8 mouse cellular contexts compared by ENCODE assay signal in genomic region chr11:109269662-109270341, GRCm38 (mm10). TPM values are rescaled to one million over a fixed set of nuclear protein-coding genes. Genes with fewer than 3 reads are reported as not detected.
DNase-seq lines count a peak whose midpoint lies in the region; ATAC-seq and TF ChIP-seq lines count a peak whose summit lies in the region.

No protein-coding gene starts in this region.

- ATAC-seq in liver, embryonic 14.5 days (ENCODE audit: insufficient read depth) = peak; percentile 33; the same call in 1 of the 2 replicates
- ATAC-seq in erythroid progenitor cell, adult 5-6 weeks (replicated peaks; ENCODE audit: low FRiP score, poor library complexity, severe bottlenecking) = no peak

- TF ChIP-seq EP300 in liver, embryonic 14.5 days (IDR thresholded peaks at IDR 0.05; ENCODE audit: low read depth) = no peak

- H3K36me3 ChIP-seq in liver, embryonic 14.5 days (replicated peaks; ENCODE audit: control insufficient read depth, insufficient read depth, low read depth) = no peaks in the 10 kb centered on the region
- no peaks in the 10 kb centered on the region for H3K36me3 ChIP-seq in splenic B cell, adult 2 months (ENCODE audit: control insufficient read depth, insufficient read depth, low read length, poor library complexity, severe bottlenecking)

- H3K9ac ChIP-seq in liver, embryonic 14.5 days (replicated peaks) = no peak overlapping the region

- H3K27me3 ChIP-seq in liver, embryonic 14.5 days (ENCODE audit: control insufficient read depth, insufficient read depth, low read length) = no peaks in the 10 kb centered on the region
- H3K27me3 ChIP-seq in splenic B cell, adult 2 months (ENCODE audit: control insufficient read depth, insufficient read depth, low read length, poor library complexity, severe bottlenecking) = no peaks in the 10 kb centered on the region

- H3K9me3 ChIP-seq in liver, embryonic 14.5 days (ENCODE audit: control insufficient read depth, low read length) = no peaks in the 10 kb centered on the region

- H3K4me1 ChIP-seq in liver, embryonic 14.5 days (replicated peaks; ENCODE audit: control insufficient read depth in 2 of 2, insufficient read depth in 2 of 2, low read length in 1 of 2) = peaks cover 0 to 7% of the 10 kb centered on the region in 2 experiments; a peak in 1 of 4 replicates

- H3K4me2 ChIP-seq in liver, embryonic 14.5 days (ENCODE audit: low read depth) = no peak overlapping the region

- 16% methylated on average over 16 of the region's 16 CpGs for WGBS in liver, embryonic 14.5 days (ENCODE audit: insufficient replicate concordance)

- H3K27ac ChIP-seq in liver, embryonic 14.5 days = no peak overlapping the region

- no peak for TF ChIP-seq CTCF in liver, embryonic 14.5 days (IDR thresholded peaks at IDR 0.05; ENCODE audit: low read depth)

- H3K4me3 ChIP-seq in liver, embryonic 14.5 days (ENCODE audit: insufficient read depth in 1 of 2, low read depth in 2 of 2, low read length in 2 of 2) = no peak overlapping the region

- peak; percentile 8 for DNase-seq in thymus, postnatal 0 days (ENCODE audit: low spot score)
- no peak for DNase-seq in thymus, adult 18-20 months
- peak; percentile 85 for DNase-seq in forelimb bud, embryonic 11.5 days (ENCODE audit: low read depth, low spot score)
- DNase-seq in liver, embryonic 14.5 days (ENCODE audit: low read depth in 3 of 3, low spot score in 3 of 3) = no peak
- DNase-seq in splenic B cell, adult 2 months (ENCODE audit: low read depth, low spot score) = peak; percentile 14
- no peak for DNase-seq in spleen, postnatal 10 days (ENCODE audit: low spot score in 2 of 2)
- DNase-seq in cerebellum, postnatal 4 days (ENCODE audit: low spot score in 2 of 2) = no peak

RNA-seq across cellular contexts. Expression of gene Rgs9, which starts 28.1 kb away (rescaled TPM):
- 0.66 and 1.5 TPM in 2 replicates for polyA plus RNA-seq in thymus, postnatal 0 days (2015; fragmentation: Nextera tagmentation; extraction: Ambion mirVana)
- 0.04 and 0.09 TPM in 2 replicates for polyA plus RNA-seq in liver, embryonic 14.5 days (2012; rRNA removed)
- polyA plus RNA-seq in liver, embryonic 14.5 days (2014; fragmentation: Nextera tagmentation; extraction: Ambion mirVana) = not detected in 2 replicates
- total RNA-seq in erythroid progenitor cell, adult 5-6 weeks (2015; ENCODE audit: low replicate concordance) = not detected in 2 replicates
- total RNA-seq in erythroid progenitor cell, adult 5-6 weeks (2017; ENCODE audit: low replicate concordance) = not detected in 2 replicates

Comparison
In these comparisons a context has a peak if more than half of its experiments do, and no peak if none do; other contexts are left out.
1. DNase-seq: peak in thymus, postnatal 0 days (single experiment), forelimb bud, embryonic 11.5 days (single experiment) and splenic B cell, adult 2 months (single experiment); none in thymus, adult 18-20 months (0 of 2), liver, embryonic 14.5 days (0 of 3), spleen, postnatal 10 days (0 of 2) and cerebellum, postnatal 4 days (0 of 2).